Mouse (Mus musculus) heart, adult 2 months (tissue): ENCODE measurements at regions not wholly inside any gene's neighbourhood (a gene's known extent, or its start where the extent isn't known, plus 50 kb on each side); places are given as distances from the start of the nearest gene placed in this dataset.

ENCODE experiments used
- DNase-seq, 2 experiments: peaks; one replicate each; pipeline ENCODE4 v3.0.0; 2021
- H3K27ac ChIP-seq: fragments of 200-600 bp; 2 replicates; pipeline ENCODE4 v1.8.1; 2022
- H3K27me3 ChIP-seq: fragments of 200-500 bp; 2 replicates; pipeline ENCODE4 v1.6.1; 2012; ENCODE audit warnings: mild to moderate bottlenecking, low read length, inconsistent platforms, mixed read lengths; ENCODE audit not compliant: control insufficient read depth, insufficient read depth
- H3K36me3 ChIP-seq: fragments of 200-500 bp; 2 replicates; pipeline ENCODE4 v1.6.1; 2012; ENCODE audit warnings: low read length, inconsistent platforms; ENCODE audit not compliant: control insufficient read depth, insufficient read depth
- H3K4me1 ChIP-seq: fragments of 200-500 bp; 2 replicates; pipeline ENCODE4 v1.6.1; 2011; ENCODE audit warnings: low read length; ENCODE audit not compliant: control insufficient read depth, insufficient read depth
- H3K4me3 ChIP-seq: fragments of 200-600 bp; 2 replicates; pipeline ENCODE4 v1.8.1; 2022
- H3K79me2 ChIP-seq: fragments of 200-500 bp; replicated peaks from 2 replicates; pipeline ENCODE4 v1.6.1; 2012; ENCODE audit warnings: mild to moderate bottlenecking, inconsistent platforms, low read length, moderate library complexity, mixed read lengths; ENCODE audit not compliant: control insufficient read depth, insufficient read depth
- H3K9ac ChIP-seq: fragments of 200-500 bp; 2 replicates; pipeline ENCODE4 v1.6.1; 2012; ENCODE audit warnings: low read depth, mild to moderate bottlenecking, control low read depth, inconsistent platforms, low read length, mixed read lengths
- CTCF ChIP-seq: fragments of 200-600 bp; IDR thresholded peaks from 2 replicates; pipeline ENCODE4 v1.8.1; 2022; ENCODE audit warnings: antibody characterized with exemption, mild to moderate bottlenecking, moderate library complexity
- EP300 ChIP-seq: fragments of 200-500 bp; IDR thresholded peaks from 2 replicates; pipeline ENCODE4 v1.6.1; 2011; ENCODE audit warnings: low read depth, low read length, control low read depth; ENCODE audit not compliant: insufficient read depth
- POLR2A ChIP-seq: fragments of 200-500 bp; IDR thresholded peaks from 2 replicates; pipeline ENCODE4 v1.6.1; 2011; ENCODE audit warnings: mild to moderate bottlenecking, low read depth, low read length, control low read depth; ENCODE audit not compliant: insufficient read depth
- WGBS: fragments of 180-500 bp; shearing (Covaris S2); methylation state at CpG from one replicate; pipeline ENCODE4 v1.1.7; 2018; 5-methylcytosine and 5-hydroxymethylcytosine counted together
- intact Hi-C: fragments of 180-260 bp; cut with DNase I; formaldehyde crosslinking; loops from one replicate; pipeline ENCODE4 v1.15.1; 2025

DNA sequence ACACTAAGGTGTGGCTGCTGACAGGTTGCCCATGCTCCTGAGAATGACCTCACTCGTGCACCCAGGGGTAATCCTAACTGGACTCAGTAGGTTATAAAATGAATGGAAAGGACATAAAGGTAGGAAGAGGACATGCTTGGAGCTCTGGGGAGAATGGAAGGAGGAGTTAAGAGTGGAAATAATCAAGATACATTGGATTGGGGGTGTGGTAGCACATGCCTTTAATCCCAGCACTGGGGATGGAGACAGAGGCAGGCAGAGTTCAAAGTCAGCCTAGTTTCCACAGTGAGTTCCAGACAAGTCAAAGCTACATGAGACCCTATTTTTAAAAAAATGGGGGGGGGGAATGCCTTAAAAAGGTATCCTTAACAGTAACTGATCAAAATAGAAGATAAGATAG is 167.9 kb upstream of the Hnrnpa3 start:
- H3K27me3 ChIP-seq = no peaks in the 10 kb centered on the region

DNA sequence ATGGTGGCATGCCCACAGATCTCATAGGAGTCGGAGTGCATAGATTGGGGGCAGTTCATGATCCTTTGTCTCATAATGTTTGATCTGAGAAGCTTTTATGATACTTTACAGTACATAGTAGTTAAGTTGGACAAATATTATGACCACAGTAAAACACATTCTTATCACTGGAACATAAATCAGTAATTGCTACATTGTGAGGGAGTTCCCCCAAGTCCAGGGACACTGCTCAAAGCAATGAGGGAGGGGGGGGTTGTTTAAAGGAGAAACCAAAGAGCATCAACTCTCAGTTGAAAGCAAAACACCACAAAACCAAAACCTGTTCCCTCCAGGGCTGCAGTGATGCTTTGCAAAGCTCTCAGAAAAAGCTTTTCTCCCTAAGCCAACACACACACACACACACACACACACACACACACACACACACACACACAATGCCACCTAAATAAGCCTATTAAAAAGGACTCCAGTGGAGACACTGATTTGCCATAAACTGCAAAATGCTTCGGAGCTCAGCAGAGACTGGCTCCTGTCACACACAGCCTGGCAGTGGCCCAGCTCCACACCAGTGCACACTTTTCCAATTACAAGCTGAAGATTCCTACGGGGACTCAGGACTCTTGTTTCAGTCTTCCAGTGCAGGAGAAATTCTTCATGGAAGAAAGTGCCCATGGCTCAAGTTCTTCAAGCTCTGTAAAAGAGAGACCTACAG is 167.1 kb upstream of the Hnrnpa3 start:
- H3K4me3 ChIP-seq = no peak overlapping the region
- no peak for TF ChIP-seq POLR2A
- no peak for TF ChIP-seq CTCF
- TF ChIP-seq EP300 = no peak
- no peak for DNase-seq
- no peaks in the 10 kb centered on the region for H3K36me3 ChIP-seq
- no peaks in the 10 kb centered on the region for H3K27me3 ChIP-seq
- H3K79me2 ChIP-seq = no peaks in the 10 kb centered on the region
- intact Hi-C loops = no loop called here
- H3K4me1 ChIP-seq = no peaks in the 10 kb centered on the region
- WGBS = 61% methylated on average over 3 of the region's 3 CpGs
- no peak overlapping the region for H3K27ac ChIP-seq
- H3K9ac ChIP-seq = no peak overlapping the region

More for the DNA sequence above, 167.9 kb upstream of the Hnrnpa3 start:
- Histone ChIP-seq H3K4me3 (no peak overlapping the region), H3K4me1 (no peaks in the 10 kb centered on the region), H3K27ac (no peak overlapping the region), H3K79me2 (no peaks in the 10 kb centered on the region), H3K36me3 (no peaks in the 10 kb centered on the region), H3K9ac (no peak overlapping the region)
- 82% methylated on average over 1 of the region's 1 CpGs for WGBS
- no peak for DNase-seq
- TF ChIP-seq CTCF (no peak), POLR2A (no peak), EP300 (no peak)
- intact Hi-C loops = no loop called here

DNA sequence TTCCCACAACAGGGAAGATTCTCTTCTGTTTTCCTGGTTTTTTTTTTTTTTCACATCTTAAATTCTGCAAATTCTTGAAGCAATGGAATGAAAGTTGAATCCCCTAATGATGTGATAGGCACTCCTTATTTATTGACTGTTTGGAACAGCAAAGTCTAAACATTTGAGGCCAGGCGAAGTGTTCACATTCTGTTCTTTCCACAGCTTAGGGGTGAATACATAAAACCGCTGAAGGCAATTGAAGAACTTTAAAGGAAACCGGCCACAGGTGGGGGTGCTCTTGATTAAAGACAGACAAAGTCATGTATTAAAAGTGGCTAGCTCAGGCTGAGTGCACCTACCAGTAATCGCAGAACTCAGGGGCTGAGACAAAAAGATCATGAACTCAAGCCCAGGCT is 166.6 kb upstream of the Hnrnpa3 start:
- H3K79me2 ChIP-seq = no peaks in the 10 kb centered on the region
- H3K9ac ChIP-seq = no peak overlapping the region
- DNase-seq = no peak
- H3K4me3 ChIP-seq = no peak overlapping the region
- intact Hi-C loops = no loop called here
- no peaks in the 10 kb centered on the region for H3K4me1 ChIP-seq
- no peak for TF ChIP-seq POLR2A
- no peak for TF ChIP-seq EP300
- TF ChIP-seq CTCF = no peak
- no peak overlapping the region for H3K27ac ChIP-seq
- 81% methylated on average over 4 of the region's 4 CpGs for WGBS
- H3K27me3 ChIP-seq = no peaks in the 10 kb centered on the region
- H3K36me3 ChIP-seq = no peaks in the 10 kb centered on the region

DNA sequence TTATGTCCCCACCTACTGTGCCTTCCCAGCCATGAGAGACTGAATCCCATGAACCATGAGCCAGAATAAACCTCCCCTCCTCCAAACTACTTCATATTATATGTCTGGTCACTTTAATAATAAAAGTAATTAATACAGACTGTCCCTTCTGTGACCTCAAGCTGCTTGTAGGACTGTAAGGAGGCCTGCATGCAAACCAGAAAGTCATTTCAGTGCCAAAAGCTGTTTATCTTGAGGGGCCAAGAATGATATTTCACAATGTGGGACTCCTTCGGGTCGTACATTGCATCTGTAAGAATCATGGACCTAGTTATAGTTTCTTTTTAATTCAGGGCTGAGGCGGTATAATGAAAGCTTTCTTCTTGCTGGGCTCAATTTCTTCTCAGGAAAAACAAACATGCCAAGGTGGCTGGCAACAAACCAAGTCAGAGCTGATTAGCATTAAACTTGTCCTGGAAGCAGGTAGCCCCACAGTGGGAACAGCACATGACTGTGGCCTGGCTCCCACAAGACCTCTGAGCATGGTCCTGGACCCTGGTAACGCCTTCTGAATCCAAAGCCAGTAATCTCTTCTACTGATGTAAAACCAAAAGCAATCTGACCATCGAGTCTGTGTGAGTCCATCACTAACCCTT is 162.3 kb upstream of the Hnrnpa3 start:
- WGBS = 77% methylated on average over 5 of the region's 5 CpGs
- TF ChIP-seq EP300 (no peak), POLR2A (no peak), CTCF (no peak)
- DNase-seq = no peak
- Histone ChIP-seq H3K4me1 (no peaks in the 10 kb centered on the region), H3K79me2 (no peaks in the 10 kb centered on the region), H3K27ac (no peak overlapping the region), H3K36me3 (no peaks in the 10 kb centered on the region), H3K9ac (no peak overlapping the region), H3K27me3 (no peaks in the 10 kb centered on the region), H3K4me3 (no peak overlapping the region)
- intact Hi-C loops = no loop called here

DNA sequence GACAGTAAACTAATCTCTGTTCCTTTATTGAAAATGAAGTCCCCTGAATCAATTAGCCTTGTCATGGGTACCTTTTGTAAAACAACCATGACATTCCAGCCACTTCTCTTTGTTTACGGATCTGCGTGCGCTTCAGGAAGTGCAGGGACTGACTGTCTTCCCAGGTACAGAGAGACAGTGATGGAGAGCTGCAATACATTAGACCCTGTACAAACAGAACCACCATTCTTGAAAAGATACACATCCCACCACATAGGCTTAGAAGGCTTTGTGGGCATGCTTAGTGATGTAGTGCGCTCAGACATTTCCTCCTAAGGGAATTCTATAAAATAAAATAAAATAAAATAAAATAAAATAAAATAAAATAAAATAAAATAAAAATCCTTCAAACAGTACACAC is 148.8 kb upstream of the Hnrnpa3 start:
- 88% methylated on average over 4 of the region's 4 CpGs for WGBS

DNA sequence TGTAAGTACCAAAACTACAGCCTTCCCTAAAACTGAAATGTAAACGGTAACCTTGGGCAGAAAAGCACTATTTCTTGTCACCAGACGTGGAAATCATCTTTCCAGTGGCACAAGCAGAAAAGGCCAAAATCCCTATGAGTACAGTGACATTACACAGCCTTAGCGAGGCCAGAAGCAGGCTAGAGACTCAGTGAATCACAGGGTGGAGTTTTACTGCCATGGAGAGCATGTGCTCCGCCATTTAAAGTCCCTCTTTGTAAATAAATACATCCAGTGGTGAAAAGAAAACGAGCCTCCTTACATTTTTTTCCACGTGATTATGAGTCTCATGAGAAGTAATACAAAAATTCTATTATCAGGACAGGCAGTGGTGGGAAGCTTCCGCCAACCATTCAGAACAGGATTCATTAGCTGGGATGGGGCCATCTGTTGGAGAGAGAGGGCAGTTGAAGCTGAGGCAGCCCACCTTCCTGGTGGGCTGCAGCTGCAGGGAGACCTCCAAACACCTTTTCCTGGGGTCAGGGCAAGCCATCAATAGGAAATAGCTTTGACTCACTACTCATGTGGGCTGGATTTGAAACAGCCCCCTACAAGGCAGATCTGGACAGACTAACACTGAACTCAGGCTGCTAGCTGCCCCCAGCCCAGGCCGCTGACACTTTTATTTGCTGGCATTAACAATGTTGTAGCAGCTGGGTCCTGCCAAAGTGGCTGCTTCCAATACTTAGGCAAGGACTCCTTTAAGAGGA is 146.5 kb upstream of the Hnrnpa3 start:
- Histone ChIP-seq H3K27me3 (no peaks in the 10 kb centered on the region), H3K27ac (no peak overlapping the region), H3K9ac (no peak overlapping the region), H3K79me2 (no peaks in the 10 kb centered on the region), H3K4me1 (no peaks in the 10 kb centered on the region), H3K4me3 (no peak overlapping the region), H3K36me3 (no peaks in the 10 kb centered on the region)
- TF ChIP-seq CTCF (no peak), EP300 (no peak), POLR2A (no peak)
- intact Hi-C loops = no loop called here
- WGBS = 73% methylated on average over 8 of the region's 8 CpGs
- DNase-seq = no peak

More for the DNA sequence above, 148.8 kb upstream of the Hnrnpa3 start:
- no peaks in the 10 kb centered on the region for H3K79me2 ChIP-seq
- no peak for DNase-seq
- no peak for TF ChIP-seq CTCF
- TF ChIP-seq POLR2A = no peak
- TF ChIP-seq EP300 = no peak
- H3K4me1 ChIP-seq = no peaks in the 10 kb centered on the region
- no peak overlapping the region for H3K27ac ChIP-seq
- no peaks in the 10 kb centered on the region for H3K36me3 ChIP-seq
- H3K27me3 ChIP-seq = no peaks in the 10 kb centered on the region
- H3K4me3 ChIP-seq = no peak overlapping the region
- H3K9ac ChIP-seq = no peak overlapping the region
- intact Hi-C loops = no loop called here
